Mouse (Mus musculus) thymus, adult 2 months (tissue): Measurements from ENCODE around the gene Pgm5. TPM values are rescaled to one million over a fixed set of nuclear protein-coding genes. Genes with fewer than 3 reads are reported as not detected.

Experiments
- DNase-seq: peaks from one replicate; pipeline ENCODE4 v3.0.0; 2021
- H3K27ac ChIP-seq: fragments of 200-500 bp; 2 replicates; pipeline ENCODE4 v1.5.1; 2012; ENCODE audit warnings: low read length, control low read depth; ENCODE audit not compliant: control insufficient read depth, insufficient read depth
- H3K27me3 ChIP-seq: fragments of 200-500 bp; 2 replicates; pipeline ENCODE4 v1.6.1; 2012; ENCODE audit warnings: mild to moderate bottlenecking, low read length, moderate library complexity, mixed read lengths; ENCODE audit not compliant: control insufficient read depth, insufficient read depth
- H3K36me3 ChIP-seq: fragments of 200-500 bp; 2 replicates; pipeline ENCODE4 v1.6.1; 2012; ENCODE audit warnings: mild to moderate bottlenecking, low read length, moderate library complexity; ENCODE audit not compliant: control insufficient read depth, insufficient read depth
- H3K4me1 ChIP-seq: fragments of 200-500 bp; replicated peaks from 2 replicates; pipeline ENCODE4 v1.6.1; 2012; ENCODE audit warnings: low read length; ENCODE audit not compliant: control insufficient read depth, insufficient read depth
- H3K4me3 ChIP-seq: fragments of 200-500 bp; 2 replicates; pipeline ENCODE4 v1.5.1; 2012; ENCODE audit warnings: mild to moderate bottlenecking, low read length, control low read depth, moderate library complexity; ENCODE audit not compliant: control insufficient read depth, insufficient read depth
- CTCF ChIP-seq: fragments of 200-500 bp; IDR thresholded peaks from 2 replicates; pipeline ENCODE4 v1.5.1; 2012; ENCODE audit warnings: mild to moderate bottlenecking, control low read depth, low read length, moderate library complexity, borderline replicate concordance; ENCODE audit not compliant: control insufficient read depth, poor library complexity, insufficient read depth; ENCODE audit errors: extremely low read depth
- POLR2A ChIP-seq: fragments of 200-500 bp; IDR thresholded peaks from 2 replicates; pipeline ENCODE4 v1.6.1; 2012; ENCODE audit warnings: mild to moderate bottlenecking, low read length, control low read depth, moderate library complexity; ENCODE audit not compliant: control insufficient read depth, poor library complexity, insufficient read depth; ENCODE audit errors: extremely low read depth
- WGBS: fragments of 180-500 bp; shearing (Covaris S2); methylation state at CpG from one replicate; pipeline ENCODE4 v1.1.7; 2018; 5-methylcytosine and 5-hydroxymethylcytosine counted together
- polyA plus RNA-seq: library from polyadenylated mRNA; depleted of rRNA; stranded (reverse); fragments of >200 nt; gene quantifications from 2 replicates; pipeline ENCODE4 v1.2.3, GENCODE M21; 2012

The Pgm5 gene
- polyA plus RNA-seq, 1 experiment = 7.2 TPM

GRCm38 (mm10) chr19:24688327-24688726, 173.3 kb downstream of the Pgm5 start:
- no peaks in the 10 kb centered on the region; the same call in 1 of the 2 replicates for H3K4me1 ChIP-seq
- DNase-seq = no peak
- no peaks in the 10 kb centered on the region for H3K27me3 ChIP-seq
- H3K36me3 ChIP-seq = no peaks in the 10 kb centered on the region
- no peak overlapping the region for H3K27ac ChIP-seq
- no peak for TF ChIP-seq POLR2A
- no peak for TF ChIP-seq CTCF
- H3K4me3 ChIP-seq = no peak overlapping the region
- WGBS = 71% methylated on average over 6 of the region's 6 CpGs

GRCm38 (mm10) chr19:24686411-24686810, 175.2 kb downstream of the Pgm5 start:
- no peaks in the 10 kb centered on the region; the same call in 1 of the 2 replicates for H3K4me1 ChIP-seq
- no peak overlapping the region for H3K4me3 ChIP-seq
- no peak for DNase-seq
- H3K36me3 ChIP-seq = no peaks in the 10 kb centered on the region
- 81% methylated on average over 10 of the region's 10 CpGs for WGBS
- H3K27ac ChIP-seq = no peak overlapping the region
- no peaks in the 10 kb centered on the region for H3K27me3 ChIP-seq
- TF ChIP-seq POLR2A (no peak), CTCF (no peak)

- Histone ChIP-seq H3K27me3 (no peaks in the 10 kb centered on the region), H3K27ac (no peak overlapping the region), H3K4me1 (no peaks in the 10 kb centered on the region; the same call in 1 of the 2 replicates), H3K4me3 (no peak overlapping the region), H3K36me3 (no peaks in the 10 kb centered on the region)
- TF ChIP-seq POLR2A = no peak
- no peak for TF ChIP-seq CTCF
- WGBS = 91% methylated on average over 12 of the region's 12 CpGs
- no peak for DNase-seq
Measured at GRCm38 (mm10) chr19:24683016-24683720, 178.5 kb downstream of the Pgm5 start.

- Histone ChIP-seq H3K27me3 (no peaks in the 10 kb centered on the region), H3K4me1 (no peaks in the 10 kb centered on the region), H3K36me3 (no peaks in the 10 kb centered on the region), H3K4me3 (no peak overlapping the region), H3K27ac (no peak overlapping the region)
- DNase-seq = no peak
- TF ChIP-seq CTCF = no peak
- TF ChIP-seq POLR2A = no peak
- 92% methylated on average over 8 of the region's 8 CpGs for WGBS
Measured at GRCm38 (mm10) chr19:24677242-24677984, 184.2 kb downstream of the Pgm5 start.

- Histone ChIP-seq H3K27ac (no peak overlapping the region), H3K36me3 (no peaks in the 10 kb centered on the region)
- WGBS = 91% methylated on average over 7 of the region's 7 CpGs
Measured at GRCm38 (mm10) chr19:24676429-24676828, 185.2 kb downstream of the Pgm5 start.

GRCm38 (mm10) chr19:24673762-24674161, 187.9 kb downstream of the Pgm5 start, which contains the start of gene Tmem252:
TSS of gene Tmem252 (plus strand) at chr19:24674008.
- TF ChIP-seq POLR2A = no peak
- TF ChIP-seq CTCF = no peak
- Histone ChIP-seq H3K36me3 (no peaks in the 10 kb centered on the region), H3K27me3 (no peaks in the 10 kb centered on the region), H3K27ac (no peak within 1 kb of the TSS), H3K4me3 (no peak within 1 kb of the TSS), H3K4me1 (peaks cover 3% of the 10 kb centered on the region)
- no peak for DNase-seq
- WGBS = 56% methylated on average over 4 of the region's 4 CpGs

More at GRCm38 (mm10) chr19:24676429-24676828, 185.2 kb downstream of the Pgm5 start:
- no peak for DNase-seq
- no peak overlapping the region for H3K4me3 ChIP-seq
- peaks cover 3% of the 10 kb centered on the region for H3K4me1 ChIP-seq
- H3K27me3 ChIP-seq = no peaks in the 10 kb centered on the region
- TF ChIP-seq CTCF (no peak), POLR2A (no peak)

- Histone ChIP-seq H3K4me1 (peaks cover 3% of the 10 kb centered on the region), H3K4me3 (no peak overlapping the region), H3K27ac (no peak overlapping the region), H3K36me3 (no peaks in the 10 kb centered on the region), H3K27me3 (no peaks in the 10 kb centered on the region)
- 94% methylated on average over 10 of the region's 10 CpGs for WGBS
- DNase-seq = no peak
- TF ChIP-seq POLR2A = no peak
- no peak for TF ChIP-seq CTCF
Measured at GRCm38 (mm10) chr19:24673331-24673730, 188.3 kb downstream of the Pgm5 start.
